Mouse (Mus musculus) frontal cortex, postnatal 14 days (tissue): ENCODE measurements around the gene Hao1.

Experiments used
- DNase-seq, 2 experiments: peaks; one replicate each; pipeline ENCODE4 v3.0.0; 2022; ENCODE audit warnings: low spot score in 2 of 2

The Hao1 gene

GRCm38 (mm10) chr2:134465132-134465531 is 89.0 kb downstream of the Hao1 start:
- no peak for DNase-seq

GRCm38 (mm10) chr2:134462321-134462720 is 91.8 kb downstream of the Hao1 start:
- DNase-seq, result no peak

GRCm38 (mm10) chr2:134460831-134461230 is 93.3 kb downstream of the Hao1 start:
- DNase-seq, result no peak

GRCm38 (mm10) chr2:134456065-134456505 is 98.1 kb downstream of the Hao1 start:
- no peak for DNase-seq

- DNase-seq, result no peak
Observed at GRCm38 (mm10) chr2:134452748-134453147, 101.4 kb downstream of the Hao1 start.

- DNase-seq, result no peak
Observed at GRCm38 (mm10) chr2:134450976-134451375, 103.2 kb downstream of the Hao1 start.
